Mouse (Mus musculus) spleen, embryonic (tissue): ENCODE results near the gene Prkg1.
"Not testable (repeated sequence)": the region's sequence is repeated elsewhere in the genome, so short reads cannot be mapped to it uniquely, and the experiment has no call there.

Source experiments
- CTCF ChIA-PET: fragments of 350-600 bp; sonication (Branson Sonifier 250); formaldehyde crosslinking; loops from one replicate; lab custom pipeline; 2022; lab: Charles Lee

The Prkg1 gene

GRCm38 (mm10) chr19:31442311-31442710 lies 322.5 kb downstream of the Prkg1 start:
- CTCF ChIA-PET = no interaction called here

- CTCF ChIA-PET = interaction anchor here (0.7 kb wide), 1 partner anchor 499 kb away, joined by 3 read pairs; no protein-coding TSS in a partner anchor
These were observed 331.4 kb downstream of the Prkg1 start for GRCm38 (mm10) chr19:31433446-31433845.

- CTCF ChIA-PET = no interaction called here
These were observed 333.4 kb downstream of the Prkg1 start for GRCm38 (mm10) chr19:31431411-31431810.

- CTCF ChIA-PET = no interaction called here
These were observed 338.7 kb downstream of the Prkg1 start for GRCm38 (mm10) chr19:31426142-31426541.

- CTCF ChIA-PET = interaction anchor here (0.5 kb wide), 1 partner anchor 576 kb away, joined by 4 read pairs; no protein-coding TSS in a partner anchor
These were observed 339.6 kb downstream of the Prkg1 start for GRCm38 (mm10) chr19:31425199-31425598.

GRCm38 (mm10) chr19:31424319-31424718 lies 340.5 kb downstream of the Prkg1 start:
- CTCF ChIA-PET = no interaction called here

GRCm38 (mm10) chr19:31413571-31413970 lies 351.3 kb downstream of the Prkg1 start:
- CTCF ChIA-PET = no interaction called here

GRCm38 (mm10) chr19:31396096-31396495 lies 368.7 kb downstream of the Prkg1 start:
- CTCF ChIA-PET = no interaction called here

GRCm38 (mm10) chr19:31385353-31385752 lies 379.5 kb downstream of the Prkg1 start:
- CTCF ChIA-PET = no interaction called here

- CTCF ChIA-PET = no interaction called here
These were observed 381.0 kb downstream of the Prkg1 start for GRCm38 (mm10) chr19:31383881-31384280.

- CTCF ChIA-PET = no interaction called here
These were observed 394.7 kb downstream of the Prkg1 start for GRCm38 (mm10) chr19:31370106-31370505.

- CTCF ChIA-PET = no interaction called here
These were observed 395.7 kb downstream of the Prkg1 start for GRCm38 (mm10) chr19:31369116-31369515.

- CTCF ChIA-PET = no interaction called here
These were observed 402.8 kb downstream of the Prkg1 start for GRCm38 (mm10) chr19:31362051-31362450.

GRCm38 (mm10) chr19:31361575-31361974 lies 403.3 kb downstream of the Prkg1 start:
- CTCF ChIA-PET = no interaction called here

GRCm38 (mm10) chr19:31361161-31361560 lies 403.7 kb downstream of the Prkg1 start:
- CTCF ChIA-PET = no interaction called here

GRCm38 (mm10) chr19:31354959-31355358 lies 409.9 kb downstream of the Prkg1 start:
- CTCF ChIA-PET = no interaction called here

- CTCF ChIA-PET = not testable (repeated sequence)
These were observed 412.0 kb downstream of the Prkg1 start for GRCm38 (mm10) chr19:31352784-31353183.

GRCm38 (mm10) chr19:31351796-31352195 lies 413.0 kb downstream of the Prkg1 start:
- CTCF ChIA-PET = no interaction called here

- CTCF ChIA-PET = no interaction called here
These were observed 422.7 kb downstream of the Prkg1 start for GRCm38 (mm10) chr19:31342150-31342549.

GRCm38 (mm10) chr19:31340898-31341297 lies 423.9 kb downstream of the Prkg1 start:
- CTCF ChIA-PET = interaction anchor here (0.7 kb wide), 1 partner anchor 136 kb away, joined by 3 read pairs; no protein-coding TSS in a partner anchor

- CTCF ChIA-PET = interaction anchor here (0.7 kb wide), 1 partner anchor 23 kb away, joined by 5 read pairs; no protein-coding TSS in a partner anchor
These were observed 426.3 kb downstream of the Prkg1 start for GRCm38 (mm10) chr19:31338355-31339101.

GRCm38 (mm10) chr19:31337863-31338217 lies 427.0 kb downstream of the Prkg1 start:
- CTCF ChIA-PET = interaction anchor here (0.7 kb wide), 1 partner anchor 22 kb away, joined by 5 read pairs; no protein-coding TSS in a partner anchor

GRCm38 (mm10) chr19:31337163-31337862 lies 427.5 kb downstream of the Prkg1 start:
- CTCF ChIA-PET = interaction anchor here (0.7 kb wide), 1 partner anchor 21 kb away, joined by 5 read pairs; no protein-coding TSS in a partner anchor
